ENCODE assay signal across 8 mouse cellular contexts in genomic region chr8:3515771-3516417, GRCm38 (mm10). TPM values are rescaled to one million over a fixed set of nuclear protein-coding genes. Genes with fewer than 3 reads are reported as not detected.
DNase-seq lines count a peak whose midpoint lies in the region; ATAC-seq and TF ChIP-seq lines count a peak whose summit lies in the region.

No protein-coding gene starts in this region.

- peak; percentile 40 for ATAC-seq in forebrain, embryonic 11.5 days (replicated peaks; ENCODE audit: low FRiP score)
- ATAC-seq in hindbrain, embryonic 11.5 days (ENCODE audit: low FRiP score), result peak; percentile 16; the same call in 1 of the 2 replicates
- peak; percentile 53 for ATAC-seq in lung, postnatal 0 days

- peak; percentile 33 to 58 for DNase-seq in cerebellum, adult 18-20 months
- DNase-seq in cerebellum, adult 11-12 months, result no peak
- DNase-seq in adrenal gland, postnatal 14 days, result peak; percentile 75
- DNase-seq in forebrain, embryonic 11.5 days (ENCODE audit: low spot score), result peak; percentile 68
- DNase-seq in hindbrain, embryonic 11.5 days (ENCODE audit: low spot score), result peak; percentile 61
- DNase-seq in layer of hippocampus, postnatal 10 days (ENCODE audit: low spot score in 2 of 2), result peak; percentile 44 to 56
- peak; percentile 69 for DNase-seq in lung, postnatal 0 days (ENCODE audit: low spot score)
- DNase-seq in retina, postnatal 1 day, result peak; percentile 64

- H3K9me3 ChIP-seq in forebrain, embryonic 11.5 days (ENCODE audit: control insufficient read depth, low read length), result no peaks in the 10 kb centered on the region
- no peaks in the 10 kb centered on the region for H3K9me3 ChIP-seq in hindbrain, embryonic 11.5 days (ENCODE audit: control insufficient read depth, low read length)
- H3K9me3 ChIP-seq in lung, postnatal 0 days (ENCODE audit: low read length), result no peaks in the 10 kb centered on the region

- peaks cover 2% of the 10 kb centered on the region; the same call in 1 of the 2 replicates for H3K4me1 ChIP-seq in forebrain, embryonic 11.5 days (replicated peaks; ENCODE audit: control insufficient read depth, insufficient read depth, low read length)
- H3K4me1 ChIP-seq in hindbrain, embryonic 11.5 days (replicated peaks; ENCODE audit: control insufficient read depth, insufficient read depth, low read length), result 0 out of 2 replicates have a peak, but pooled peaks cover 2% of the 10 kb centered on the region
- H3K4me1 ChIP-seq in lung, postnatal 0 days (ENCODE audit: insufficient read depth, low read depth, low read length), result no peaks in the 10 kb centered on the region; the same call in 1 of the 2 replicates

- TF ChIP-seq EP300 in lung, postnatal 0 days (IDR thresholded peaks at IDR 0.05), result no peak; the same call in 1 of the 2 replicates

- H3K9ac ChIP-seq in forebrain, embryonic 11.5 days (ENCODE audit: low read length), result peak overlapping the region; percentile 67
- peak overlapping the region; percentile 48 for H3K9ac ChIP-seq in hindbrain, embryonic 11.5 days (ENCODE audit: low read depth, low read length)
- peak overlapping the region; percentile 55 for H3K9ac ChIP-seq in lung, postnatal 0 days (replicated peaks; ENCODE audit: low read depth)

- H3K4me3 ChIP-seq in forebrain, embryonic 11.5 days (ENCODE audit: low read depth, low read length), result peak overlapping the region; percentile 53
- peak overlapping the region; percentile 49 for H3K4me3 ChIP-seq in hindbrain, embryonic 11.5 days (ENCODE audit: low read depth, low read length)
- peak overlapping the region; percentile 69 for H3K4me3 ChIP-seq in lung, postnatal 0 days (ENCODE audit: low read depth, low read length)

- no peak overlapping the region for H3K27ac ChIP-seq in forebrain, embryonic 11.5 days (ENCODE audit: low read depth, low read length)
- peak overlapping the region; percentile 10; the same call in 1 of the 2 replicates for H3K27ac ChIP-seq in hindbrain, embryonic 11.5 days (ENCODE audit: low read depth, low read length)
- H3K27ac ChIP-seq in lung, postnatal 0 days (ENCODE audit: low read length), result peak overlapping the region; percentile 70

- H3K4me2 ChIP-seq in forebrain, embryonic 11.5 days (ENCODE audit: low read depth, low read length, severe bottlenecking), result peak overlapping the region; percentile 97
- H3K4me2 ChIP-seq in hindbrain, embryonic 11.5 days (replicated peaks; ENCODE audit: low read depth, low read length), result peak overlapping the region; percentile 84
- H3K4me2 ChIP-seq in lung, postnatal 0 days (replicated peaks; ENCODE audit: low read depth, low read length), result peak overlapping the region; percentile 81

- no peak for TF ChIP-seq CTCF in lung, postnatal 0 days (IDR thresholded peaks at IDR 0.05)

- no peaks in the 10 kb centered on the region; the same call in none of the 2 replicates for H3K36me3 ChIP-seq in forebrain, embryonic 11.5 days (ENCODE audit: control insufficient read depth, insufficient read depth, low read length)
- 0 out of 2 replicates have a peak, but pooled peaks cover 3% of the 10 kb centered on the region for H3K36me3 ChIP-seq in hindbrain, embryonic 11.5 days (ENCODE audit: control insufficient read depth, insufficient read depth, low read length)
- H3K36me3 ChIP-seq in lung, postnatal 0 days (ENCODE audit: insufficient read depth, low read length), result no peaks in the 10 kb centered on the region; the same call in 1 of the 2 replicates

- under 1% methylated on average over 25 of the region's 25 CpGs for WGBS in forebrain, embryonic 11.5 days
- WGBS in hindbrain, embryonic 11.5 days, result under 1% methylated on average over 25 of the region's 25 CpGs
- 0% methylated on average over 25 of the region's 25 CpGs for WGBS in lung, postnatal 0 days

- H3K27me3 ChIP-seq in forebrain, embryonic 11.5 days (ENCODE audit: control insufficient read depth, insufficient read depth, low read length), result no peaks in the 10 kb centered on the region
- H3K27me3 ChIP-seq in hindbrain, embryonic 11.5 days (ENCODE audit: control insufficient read depth, insufficient read depth, low read length), result no peaks in the 10 kb centered on the region
- no peaks in the 10 kb centered on the region for H3K27me3 ChIP-seq in lung, postnatal 0 days (replicated peaks; ENCODE audit: insufficient read depth, low read length)

RNA-seq across cellular contexts. Expression of gene Pnpla6, which starts 0.7 kb away (rescaled TPM):
- total RNA-seq in adrenal gland, postnatal 14 days (2021), result 29.9 and 41.0 TPM in 2 replicates
- 19.2 and 25.0 TPM in 2 replicates for polyA plus RNA-seq in forebrain, embryonic 11.5 days (2014; fragmentation: Nextera tagmentation; extraction: Ambion mirVana)
- polyA plus RNA-seq in hindbrain, embryonic 11.5 days (2014; fragmentation: Nextera tagmentation; extraction: Ambion mirVana), result 17.4 and 19.9 TPM in 2 replicates
- total RNA-seq in layer of hippocampus, postnatal 10 days (2021), result 10 to 100 TPM; 67.7 to 76.2 TPM
- polyA plus RNA-seq in lung, postnatal 0 days (2015; fragmentation: Nextera tagmentation; extraction: Ambion mirVana), result 18.1 and 19.0 TPM in 2 replicates

RNA-seq across cellular contexts. Expression of gene Mcoln1, which starts 15.6 kb away (rescaled TPM):
- 31.8 and 37.5 TPM in 2 replicates for total RNA-seq in adrenal gland, postnatal 14 days (2021)
- 56.6 and 56.7 TPM in 2 replicates for polyA plus RNA-seq in forebrain, embryonic 11.5 days (2014; fragmentation: Nextera tagmentation; extraction: Ambion mirVana)
- 36.8 and 49.5 TPM in 2 replicates for polyA plus RNA-seq in hindbrain, embryonic 11.5 days (2014; fragmentation: Nextera tagmentation; extraction: Ambion mirVana)
- total RNA-seq in layer of hippocampus, postnatal 10 days (2021), result 10 to 100 TPM; 66.2 to 79.4 TPM
- polyA plus RNA-seq in lung, postnatal 0 days (2015; fragmentation: Nextera tagmentation; extraction: Ambion mirVana), result 38.5 and 40.0 TPM in 2 replicates

RNA-seq across cellular contexts. Expression of gene Zfp358, which starts 23.0 kb away (rescaled TPM):
- total RNA-seq in adrenal gland, postnatal 14 days (2021), result 19.2 and 24.7 TPM in 2 replicates
- 34.1 and 35.1 TPM in 2 replicates for polyA plus RNA-seq in forebrain, embryonic 11.5 days (2014; fragmentation: Nextera tagmentation; extraction: Ambion mirVana)
- polyA plus RNA-seq in hindbrain, embryonic 11.5 days (2014; fragmentation: Nextera tagmentation; extraction: Ambion mirVana), result 31.2 and 39.3 TPM in 2 replicates
- 10 to 100 TPM; 27.7 to 29.0 TPM for total RNA-seq in layer of hippocampus, postnatal 10 days (2021)
- 29.8 and 31.6 TPM in 2 replicates for polyA plus RNA-seq in lung, postnatal 0 days (2015; fragmentation: Nextera tagmentation; extraction: Ambion mirVana)

RNA-seq across cellular contexts. Expression of gene Tex45, which starts 45.2 kb away (rescaled TPM):
- not detected in 2 replicates for total RNA-seq in adrenal gland, postnatal 14 days (2021)
- polyA plus RNA-seq in forebrain, embryonic 11.5 days (2014; fragmentation: Nextera tagmentation; extraction: Ambion mirVana), result 0.33 TPM in 1 of 2 replicates, not detected in the other
- polyA plus RNA-seq in hindbrain, embryonic 11.5 days (2014; fragmentation: Nextera tagmentation; extraction: Ambion mirVana), result not detected in 2 replicates
- under 1 TPM; 0.20 to 0.32 TPM for total RNA-seq in layer of hippocampus, postnatal 10 days (2021)
- not detected in 2 replicates for polyA plus RNA-seq in lung, postnatal 0 days (2015; fragmentation: Nextera tagmentation; extraction: Ambion mirVana)

RNA-seq across cellular contexts. Expression of gene Pex11g, which starts 48.4 kb away (rescaled TPM):
- 12.8 and 13.5 TPM in 2 replicates for total RNA-seq in adrenal gland, postnatal 14 days (2021)
- polyA plus RNA-seq in forebrain, embryonic 11.5 days (2014; fragmentation: Nextera tagmentation; extraction: Ambion mirVana), result 2.9 and 3.8 TPM in 2 replicates
- polyA plus RNA-seq in hindbrain, embryonic 11.5 days (2014; fragmentation: Nextera tagmentation; extraction: Ambion mirVana), result 2.4 and 3.1 TPM in 2 replicates
- 1 to 10 TPM in 1 of 2 experiments, under 1 TPM in 1; 0.87 to 1.7 TPM for total RNA-seq in layer of hippocampus, postnatal 10 days (2021)
- 7.8 and 9.1 TPM in 2 replicates for polyA plus RNA-seq in lung, postnatal 0 days (2015; fragmentation: Nextera tagmentation; extraction: Ambion mirVana)
